Mouse (Mus musculus) midbrain, embryonic 11.5 days (tissue): Measurements from ENCODE around the gene Sgms1. TPM values are rescaled to one million over a fixed set of nuclear protein-coding genes. Genes with fewer than 3 reads are reported as not detected.

Experiments used
- ATAC-seq: fragments of 200-750 bp; cut with Nextera tagmentation; 2 replicates; pipeline ENCODE4 v1.8.0; 2017; ENCODE audit warnings: moderate TSS enrichment, moderate library complexity; ENCODE audit not compliant: low FRiP score
- DNase-seq: peaks from one replicate; pipeline ENCODE4 v3.0.0; 2015; ENCODE audit warnings: low spot score; ENCODE audit errors: missing footprints
- H3K27ac ChIP-seq: fragments of 300-500 bp; sonication (generic); 2 replicates; pipeline ENCODE4 v1.5.1; 2014; ENCODE audit warnings: low read depth, low read length
- H3K27me3 ChIP-seq: fragments of 300-500 bp; sonication (generic); 2 replicates; pipeline ENCODE4 v1.6.1; 2014; ENCODE audit warnings: mild to moderate bottlenecking, low read length, moderate library complexity, mixed read lengths; ENCODE audit not compliant: control insufficient read depth, insufficient read depth
- H3K36me3 ChIP-seq: fragments of 300-500 bp; sonication (generic); 2 replicates; pipeline ENCODE4 v1.6.1; 2014; ENCODE audit warnings: mild to moderate bottlenecking, low read length, moderate library complexity, mixed read lengths; ENCODE audit not compliant: control insufficient read depth, insufficient read depth
- H3K4me1 ChIP-seq: fragments of 300-500 bp; sonication (generic); 2 replicates; pipeline ENCODE4 v1.6.1; 2014; ENCODE audit warnings: low read length; ENCODE audit not compliant: control insufficient read depth, insufficient read depth
- H3K4me2 ChIP-seq: fragments of 300-500 bp; sonication (generic); 2 replicates; pipeline ENCODE4 v1.6.1; 2014; ENCODE audit warnings: mild to moderate bottlenecking, moderate library complexity
- H3K4me3 ChIP-seq: fragments of 300-500 bp; sonication (generic); 2 replicates; pipeline ENCODE4 v1.5.1; 2014; ENCODE audit warnings: low read depth, low read length
- H3K9ac ChIP-seq: fragments of 300-500 bp; sonication (generic); 2 replicates; pipeline ENCODE4 v1.6.1; 2014; ENCODE audit warnings: low read length
- H3K9me3 ChIP-seq: fragments of 300-500 bp; sonication (generic); 2 replicates; pipeline ENCODE4 v1.6.1; 2016; ENCODE audit warnings: low read length; ENCODE audit not compliant: control insufficient read depth
- WGBS: fragments of 180-500 bp; shearing (Covaris S2); extraction: QIAGEN DNeasy Blood & Tissue Kit; methylation state at CpG from one replicate; pipeline ENCODE4 v1.1.7; 2014; 5-methylcytosine and 5-hydroxymethylcytosine counted together
- polyA plus RNA-seq: library from polyadenylated mRNA; unstranded; fragments of >200 nt; fragmentation: Nextera tagmentation; extraction: Ambion mirVana; gene quantifications from 2 replicates; pipeline ENCODE4 v1.2.1, GENCODE M21; 2014

The Sgms1 gene
- polyA plus RNA-seq = 10.1 and 10.4 TPM in 2 replicates

DNA sequence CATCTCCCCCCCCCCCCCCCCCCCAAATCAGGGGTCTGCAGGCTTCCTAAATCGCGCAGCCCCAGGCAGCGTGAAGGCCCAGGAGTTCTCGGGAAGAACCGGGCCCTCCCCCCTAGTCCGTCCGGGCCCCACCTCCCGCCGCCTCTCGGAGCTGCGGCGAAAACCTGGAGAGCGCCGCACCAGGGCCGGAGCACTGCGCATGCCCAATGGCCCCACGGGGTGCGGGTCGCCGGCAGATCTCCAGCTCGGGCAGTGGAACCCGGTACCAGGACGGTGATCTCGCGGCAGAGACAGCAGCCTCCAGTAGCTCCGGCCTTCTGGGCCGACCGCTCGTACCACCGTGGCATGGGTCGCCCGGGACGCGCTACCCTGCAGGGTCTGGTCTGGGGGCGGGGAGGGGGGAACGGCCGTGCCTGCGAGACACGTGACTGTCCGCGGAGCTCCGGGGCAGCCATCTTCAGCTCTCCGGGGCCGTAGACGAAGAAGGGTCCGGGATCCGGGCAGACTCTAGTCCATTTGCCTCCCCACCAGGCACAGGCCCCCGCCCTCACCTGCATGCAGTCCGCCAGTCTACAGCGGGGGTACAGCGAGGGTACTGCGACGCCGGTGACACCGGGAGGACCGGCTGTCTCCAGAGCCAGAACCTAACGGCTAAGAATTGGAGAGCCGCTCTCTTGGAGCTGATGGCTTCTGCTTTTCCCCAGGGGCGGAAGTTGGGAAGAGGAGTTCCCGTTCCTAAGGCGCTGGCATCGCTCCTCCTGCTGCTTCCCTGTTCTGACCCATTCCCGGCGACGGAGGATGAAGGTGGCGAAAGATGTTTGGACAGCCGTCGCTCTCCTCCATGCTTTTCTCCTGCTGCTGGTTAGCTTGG lies at the start of gene Sgms1:
Gene Sgms1, minus strand, starts transcription at position 714 of the 871 bp plus-strand sequence.
- DNase-seq (peak; percentile 99), ATAC-seq (peak; percentile 93)
- H3K36me3 ChIP-seq = no peaks in the 10 kb centered on the region
- 2% methylated on average over 65 of the region's 68 CpGs for WGBS
- H3K9ac ChIP-seq = peak within 1 kb of the TSS; percentile 85
- H3K27ac ChIP-seq = peak within 1 kb of the TSS; percentile 91
- H3K4me2 ChIP-seq = peak within 1 kb of the TSS; percentile 97
- H3K27me3 ChIP-seq = no peaks in the 10 kb centered on the region
- peak within 1 kb of the TSS; percentile 71 for H3K4me3 ChIP-seq
- H3K4me1 ChIP-seq = peaks cover 16% of the 10 kb centered on the region
- peaks cover 3% of the 10 kb centered on the region; the same call in 1 of the 2 replicates for H3K9me3 ChIP-seq

DNA sequence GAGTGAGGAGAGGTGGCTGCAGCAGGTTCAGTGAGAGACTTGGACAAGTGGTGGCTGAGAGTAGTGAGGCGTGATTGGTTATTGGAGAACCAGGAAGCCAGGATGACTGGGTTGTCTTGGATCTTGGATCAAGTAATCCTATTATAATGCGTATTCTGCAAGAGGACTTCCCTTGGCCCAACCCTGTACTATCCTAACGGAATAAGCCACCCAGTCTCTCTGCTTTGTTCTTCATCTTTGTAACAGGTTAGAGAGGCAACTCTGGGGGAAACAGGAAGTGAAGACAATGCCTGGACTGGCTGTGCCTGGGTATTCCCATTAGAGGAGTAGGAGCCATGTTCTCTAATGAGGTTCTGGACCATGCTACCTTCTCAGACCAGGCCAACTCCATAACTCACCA lies 36.3 kb upstream of the Sgms1 start:
- DNase-seq = no peak
- no peaks in the 10 kb centered on the region for H3K9me3 ChIP-seq
- WGBS = 76% methylated on average over 3 of the region's 3 CpGs
- no peak overlapping the region for H3K4me3 ChIP-seq
- no peaks in the 10 kb centered on the region for H3K36me3 ChIP-seq
- no peak overlapping the region for H3K27ac ChIP-seq
- no peak overlapping the region for H3K9ac ChIP-seq
- no peak for ATAC-seq
- H3K4me1 ChIP-seq = no peaks in the 10 kb centered on the region
- no peak overlapping the region for H3K4me2 ChIP-seq
- H3K27me3 ChIP-seq = no peaks in the 10 kb centered on the region

DNA sequence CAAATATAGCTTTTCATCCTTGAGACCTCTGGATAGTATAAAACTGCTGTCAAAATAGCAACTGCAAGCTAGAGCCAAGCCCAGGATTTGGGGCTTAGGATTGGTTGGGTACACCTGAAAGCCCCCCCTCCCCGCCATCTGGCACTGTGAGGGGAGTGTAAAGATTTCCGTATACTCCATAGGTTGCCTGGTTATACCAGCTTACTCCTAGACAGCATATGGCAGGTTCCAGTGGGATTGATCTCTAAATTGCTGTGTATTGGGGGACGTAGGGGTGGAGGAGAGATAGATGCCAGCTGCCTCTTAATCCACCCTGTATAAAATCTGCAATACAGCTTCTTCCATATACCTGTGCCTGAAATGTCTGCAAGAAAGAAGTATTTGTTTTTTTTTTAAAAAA lies 35.2 kb upstream of the Sgms1 start:
- Histone ChIP-seq H3K27ac (no peak overlapping the region), H3K27me3 (no peaks in the 10 kb centered on the region), H3K9ac (no peak overlapping the region), H3K9me3 (no peaks in the 10 kb centered on the region), H3K36me3 (no peaks in the 10 kb centered on the region), H3K4me3 (no peak overlapping the region), H3K4me1 (no peaks in the 10 kb centered on the region), H3K4me2 (no peak overlapping the region)
- 89% methylated on average over 3 of the region's 3 CpGs for WGBS
- DNase-seq (no peak), ATAC-seq (no peak)

DNA sequence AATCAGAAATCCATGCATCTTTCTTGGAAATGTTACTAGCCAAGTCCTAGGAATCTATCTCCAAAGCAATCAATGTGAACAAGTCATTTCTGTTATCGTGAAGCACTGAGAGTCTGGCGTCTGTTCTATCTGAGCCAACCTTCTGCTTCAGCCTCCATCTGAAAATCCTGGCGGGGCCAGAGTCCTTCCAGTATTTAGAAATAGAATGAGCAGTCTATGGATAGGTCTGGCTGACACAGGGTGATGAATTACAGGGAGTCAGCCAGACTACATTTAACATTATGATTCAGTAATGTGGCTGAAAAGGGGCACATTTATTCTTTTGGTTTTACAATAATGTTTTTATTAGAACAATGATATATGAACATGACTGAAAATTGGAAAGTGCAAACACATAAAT lies 29.6 kb upstream of the Sgms1 start:
- H3K4me3 ChIP-seq = no peak overlapping the region
- WGBS = 83% methylated on average over 3 of the region's 3 CpGs
- ATAC-seq = no peak

DNA sequence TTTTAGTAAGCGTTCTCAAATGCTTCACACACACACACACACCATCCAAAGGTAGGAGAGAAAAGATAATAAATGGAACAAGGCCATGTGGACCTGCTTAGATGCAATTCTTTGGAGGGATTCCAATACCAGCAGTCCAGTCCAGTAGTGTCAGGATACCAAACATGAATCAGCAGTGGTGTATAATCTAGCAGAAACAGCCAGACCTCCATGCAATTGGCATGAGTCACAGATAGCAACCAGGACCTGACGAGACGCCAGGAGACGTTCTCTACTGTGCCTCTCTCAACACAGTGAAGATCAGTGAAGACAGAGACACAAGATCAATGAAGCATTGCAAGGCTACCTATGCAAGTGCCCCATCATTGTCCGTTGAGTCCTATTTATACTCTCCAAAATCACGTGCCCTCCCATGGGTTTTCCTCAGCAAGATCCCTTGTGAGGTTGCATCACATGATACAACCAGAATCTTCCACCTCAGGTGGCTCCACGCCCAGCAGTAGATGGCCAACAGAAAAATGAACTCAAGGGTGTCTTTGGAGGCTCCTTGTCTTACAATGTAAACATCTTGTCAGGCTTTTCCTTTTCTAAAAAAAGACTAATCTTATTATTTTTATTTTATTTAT lies 27.3 kb upstream of the Sgms1 start:
- 86% methylated on average over 7 of the region's 7 CpGs for WGBS
- no peaks in the 10 kb centered on the region for H3K27me3 ChIP-seq
- DNase-seq (no peak), ATAC-seq (no peak)
- no peaks in the 10 kb centered on the region for H3K9me3 ChIP-seq
- no peak overlapping the region for H3K27ac ChIP-seq
- no peak overlapping the region for H3K9ac ChIP-seq
- H3K4me3 ChIP-seq = no peak overlapping the region
- H3K4me2 ChIP-seq = no peak overlapping the region
- no peaks in the 10 kb centered on the region for H3K4me1 ChIP-seq
- no peaks in the 10 kb centered on the region for H3K36me3 ChIP-seq

More for the DNA sequence above, 29.6 kb upstream of the Sgms1 start:
- no peaks in the 10 kb centered on the region for H3K27me3 ChIP-seq
- H3K36me3 ChIP-seq = no peaks in the 10 kb centered on the region
- no peaks in the 10 kb centered on the region for H3K9me3 ChIP-seq
- DNase-seq = no peak
- no peak overlapping the region for H3K9ac ChIP-seq
- H3K27ac ChIP-seq = no peak overlapping the region
- no peaks in the 10 kb centered on the region for H3K4me1 ChIP-seq
- no peak overlapping the region for H3K4me2 ChIP-seq

DNA sequence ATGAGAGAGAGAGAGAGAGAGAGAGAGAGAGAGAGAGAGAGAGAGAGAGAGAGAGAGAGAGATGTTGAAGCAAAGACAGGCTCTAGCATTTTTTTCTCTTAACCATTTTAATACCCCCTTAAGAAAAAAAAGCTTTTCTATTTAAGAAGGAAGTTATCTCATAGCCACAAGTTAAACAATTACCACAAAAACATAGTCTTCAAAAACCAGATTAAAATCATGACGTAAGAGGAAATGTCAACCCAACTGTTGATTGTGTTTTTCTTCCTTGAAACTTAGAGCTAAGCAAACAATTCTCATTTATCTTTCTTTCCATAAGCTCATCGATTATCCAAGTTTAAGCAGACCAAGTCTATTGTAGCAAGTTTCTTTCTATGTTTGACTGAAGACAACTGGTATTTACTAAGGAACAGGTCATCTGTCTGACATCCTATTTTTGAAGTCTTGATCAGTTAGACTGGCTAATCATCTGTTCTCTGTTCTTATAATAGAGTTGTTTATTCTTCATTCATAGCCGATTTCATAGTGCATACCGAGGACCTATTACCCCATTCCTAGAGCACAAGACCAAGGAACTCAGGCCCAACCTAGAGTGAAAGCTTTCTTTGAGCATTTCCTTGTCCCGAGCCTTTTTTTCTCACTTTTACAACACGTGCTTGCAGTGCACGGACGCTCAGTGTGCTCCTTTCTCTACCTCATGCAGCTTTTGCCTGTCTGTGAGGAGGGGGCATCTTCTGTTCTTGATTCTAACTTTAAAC lies 20.3 kb upstream of the Sgms1 start:
- no peak for ATAC-seq
- no peaks in the 10 kb centered on the region for H3K9me3 ChIP-seq

DNA sequence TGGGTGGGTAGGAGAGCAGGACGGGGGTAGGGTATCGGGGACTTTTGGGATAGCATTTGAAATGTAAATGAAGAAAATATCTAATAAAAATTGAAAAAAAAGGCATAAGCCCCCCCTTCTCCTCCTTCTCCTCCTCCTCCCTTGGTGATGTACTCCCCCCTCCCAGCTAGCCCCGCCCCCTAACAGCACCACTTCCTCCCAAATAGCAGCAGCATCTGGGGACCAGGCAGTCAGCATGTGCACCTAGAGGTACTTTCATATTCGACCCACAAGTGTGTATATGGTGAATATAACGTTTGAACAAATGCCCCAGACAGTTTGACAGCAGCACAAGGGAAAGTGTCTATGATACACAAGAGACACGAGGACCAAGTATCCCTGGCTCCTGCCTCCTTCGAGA lies 17.2 kb upstream of the Sgms1 start:
- no peak overlapping the region for H3K4me3 ChIP-seq
- ATAC-seq (no peak), DNase-seq (peak; percentile 72)
- WGBS = 77% methylated on average over 6 of the region's 7 CpGs
- H3K27ac ChIP-seq = no peak overlapping the region
- no peaks in the 10 kb centered on the region for H3K9me3 ChIP-seq
- H3K4me2 ChIP-seq = no peak overlapping the region
- H3K4me1 ChIP-seq = no peaks in the 10 kb centered on the region
- no peaks in the 10 kb centered on the region for H3K36me3 ChIP-seq
- H3K9ac ChIP-seq = no peak overlapping the region
- H3K27me3 ChIP-seq = no peaks in the 10 kb centered on the region

More for the DNA sequence above, 20.3 kb upstream of the Sgms1 start:
- DNase-seq = no peak
- Histone ChIP-seq H3K4me1 (no peaks in the 10 kb centered on the region), H3K36me3 (no peaks in the 10 kb centered on the region), H3K27ac (no peak overlapping the region), H3K9ac (no peak overlapping the region), H3K27me3 (no peaks in the 10 kb centered on the region), H3K4me3 (no peak overlapping the region), H3K4me2 (no peak overlapping the region)
- 83% methylated on average over 8 of the region's 8 CpGs for WGBS

DNA sequence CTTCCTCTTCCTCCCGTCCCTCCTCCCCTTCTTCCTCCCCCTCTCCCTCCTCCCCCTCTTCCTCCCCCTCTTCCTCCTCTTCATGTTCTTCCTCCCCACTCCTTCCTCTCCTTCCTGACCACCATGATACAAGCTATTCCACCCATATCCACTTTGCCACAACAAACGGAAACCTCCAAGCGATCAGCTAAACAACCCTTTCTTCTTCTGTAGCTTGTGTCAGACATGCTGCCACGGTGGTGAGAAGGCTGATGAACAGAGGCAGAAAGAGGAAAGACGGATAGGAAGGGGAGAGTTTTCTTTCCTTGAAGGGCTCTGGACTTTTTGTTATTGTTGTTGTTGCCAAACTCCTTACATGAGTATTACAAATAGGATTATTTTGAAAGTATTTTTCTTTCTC lies 14.9 kb upstream of the Sgms1 start:
- H3K36me3 ChIP-seq = no peaks in the 10 kb centered on the region
- H3K27ac ChIP-seq = no peak overlapping the region
- H3K4me1 ChIP-seq = no peaks in the 10 kb centered on the region
- no peak overlapping the region for H3K4me3 ChIP-seq
- ATAC-seq (no peak), DNase-seq (peak; percentile 8)
- H3K27me3 ChIP-seq = no peaks in the 10 kb centered on the region
- H3K4me2 ChIP-seq = no peak overlapping the region
- no peak overlapping the region for H3K9ac ChIP-seq
- no peaks in the 10 kb centered on the region for H3K9me3 ChIP-seq
- whole genome bisulfite sequencing = 79% methylated on average over 5 of the region's 5 CpGs

DNA sequence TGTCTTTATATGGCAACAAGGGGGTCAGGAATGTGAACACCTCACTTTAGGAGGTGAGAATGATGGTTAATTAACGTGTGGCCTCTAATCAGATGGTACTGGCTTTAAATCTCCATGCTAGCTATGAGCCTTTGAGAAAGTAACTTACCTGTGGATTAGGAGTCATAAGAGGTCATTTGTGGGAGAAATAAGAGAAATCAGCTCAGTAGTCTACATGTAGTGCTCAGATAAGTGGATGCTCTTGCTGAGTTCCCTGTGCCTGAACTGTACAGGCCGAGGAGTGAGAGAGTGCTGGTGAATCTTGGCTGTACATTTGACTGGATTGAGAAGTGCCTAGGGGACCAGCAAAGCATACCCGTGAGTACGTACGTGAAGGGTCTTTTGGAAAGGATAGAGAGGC lies 14.3 kb upstream of the Sgms1 start:
- Histone ChIP-seq H3K27ac (no peak overlapping the region), H3K4me3 (no peak overlapping the region), H3K9me3 (no peaks in the 10 kb centered on the region), H3K9ac (no peak overlapping the region), H3K4me2 (no peak overlapping the region), H3K36me3 (no peaks in the 10 kb centered on the region), H3K4me1 (no peaks in the 10 kb centered on the region), H3K27me3 (no peaks in the 10 kb centered on the region)
- no peak for DNase-seq
- 90% methylated on average over 5 of the region's 5 CpGs for WGBS
- ATAC-seq = no peak
